Mouse (Mus musculus): ENCODE data around the gene Brpf3. TPM values are rescaled to one million over a fixed set of nuclear protein-coding genes. Genes with fewer than 3 reads are reported as not detected.
"Not testable (repeated sequence)": the region's sequence is repeated elsewhere in the genome, so short reads cannot be mapped to it uniquely, and the experiment has no call there.

Brpf3 gene
- polyA plus RNA-seq, 1 experiment from 2014 or later: 8.1 TPM

- WGBS: 95% methylated on average over 7 of the region's 7 CpGs
- Histone ChIP-seq H3K4me3 (no peak overlapping the region), H3K27me3 (no peaks in the 10 kb centered on the region), H3K27ac (replicated peaks) (no peak overlapping the region), H3K9me3 (no peaks in the 10 kb centered on the region), H3K4me1 (replicated peaks) (no peaks in the 10 kb centered on the region), H3K9ac (no peak overlapping the region), H3K4me2 (no peak overlapping the region), H3K36me3 (peaks cover 39% of the 10 kb centered on the region)
- no peak for ATAC-seq (ENCODE audit: low FRiP score, low read depth)
Measured at GRCm38 (mm10) chr17:28837840-28838239, 37.0 kb downstream of the Brpf3 start.

- H3K4me3 ChIP-seq; H3K9me3 ChIP-seq; H3K4me2 ChIP-seq; H3K9ac ChIP-seq; H3K27me3 ChIP-seq; H3K27ac ChIP-seq (replicated peaks); H3K4me1 ChIP-seq (replicated peaks); ATAC-seq (ENCODE audit: low FRiP score, low read depth): not testable (repeated sequence)
- peaks cover 28% of the 10 kb centered on the region for H3K36me3 ChIP-seq
- WGBS: 99% methylated on average over 4 of the region's 4 CpGs
Measured at GRCm38 (mm10) chr17:28841947-28842346, 41.1 kb downstream of the Brpf3 start.

- H3K4me2 ChIP-seq: no peak overlapping the region
- no peak for ATAC-seq (ENCODE audit: low FRiP score, low read depth)
- WGBS: 88% methylated on average over 5 of the region's 5 CpGs
- no peaks in the 10 kb centered on the region for H3K4me1 ChIP-seq (replicated peaks)
- peaks cover 12% of the 10 kb centered on the region for H3K36me3 ChIP-seq
- H3K9me3 ChIP-seq: no peaks in the 10 kb centered on the region
- H3K9ac ChIP-seq: no peak overlapping the region
- no peak overlapping the region for H3K27ac ChIP-seq (replicated peaks)
- H3K27me3 ChIP-seq: no peaks in the 10 kb centered on the region
- H3K4me3 ChIP-seq: no peak overlapping the region
Measured at GRCm38 (mm10) chr17:28843665-28844064, 42.8 kb downstream of the Brpf3 start.

DNA sequence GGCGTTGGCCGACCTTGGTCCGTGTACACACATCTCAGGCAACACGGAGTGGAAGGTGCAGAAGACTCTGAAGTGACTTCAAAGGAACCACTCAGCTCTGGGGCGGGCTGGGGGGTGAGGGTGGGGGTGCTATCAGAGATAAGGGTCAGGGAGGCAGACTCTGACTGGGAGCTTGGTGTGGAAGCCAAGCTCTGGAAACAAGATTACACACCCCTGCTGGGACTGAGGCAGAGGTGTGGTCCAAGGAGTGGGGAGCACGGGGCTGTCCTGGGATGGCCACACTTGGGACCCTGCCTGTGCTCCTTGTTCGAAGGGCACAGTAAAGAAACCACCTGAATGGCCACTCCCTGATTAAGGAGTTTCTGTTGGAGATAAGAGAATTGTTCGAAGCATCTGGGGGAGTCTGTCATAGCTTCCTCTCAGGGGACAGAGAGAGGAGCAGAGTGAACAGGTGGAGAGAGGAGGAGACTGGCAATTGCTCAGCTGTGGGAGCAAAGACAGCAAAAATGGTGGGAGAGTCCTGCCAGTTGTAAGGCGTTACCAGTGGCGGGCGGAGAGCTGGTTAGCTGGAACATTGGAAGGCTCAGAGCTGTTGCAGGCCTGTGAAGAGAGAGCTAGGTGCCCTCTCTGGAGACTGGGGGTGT is 46.2 kb downstream of the Brpf3 start:
- no peak overlapping the region for H3K4me3 ChIP-seq
- no peak overlapping the region for H3K27ac ChIP-seq (replicated peaks)
- no peaks in the 10 kb centered on the region for H3K36me3 ChIP-seq
- H3K9ac ChIP-seq: no peak overlapping the region
- no peak for ATAC-seq (ENCODE audit: low FRiP score, low read depth)
- no peak overlapping the region for H3K4me2 ChIP-seq
- H3K4me1 ChIP-seq (replicated peaks): no peaks in the 10 kb centered on the region
- no peaks in the 10 kb centered on the region for H3K27me3 ChIP-seq
- H3K9me3 ChIP-seq: no peaks in the 10 kb centered on the region
- 79% methylated on average over 11 of the region's 11 CpGs for WGBS

DNA sequence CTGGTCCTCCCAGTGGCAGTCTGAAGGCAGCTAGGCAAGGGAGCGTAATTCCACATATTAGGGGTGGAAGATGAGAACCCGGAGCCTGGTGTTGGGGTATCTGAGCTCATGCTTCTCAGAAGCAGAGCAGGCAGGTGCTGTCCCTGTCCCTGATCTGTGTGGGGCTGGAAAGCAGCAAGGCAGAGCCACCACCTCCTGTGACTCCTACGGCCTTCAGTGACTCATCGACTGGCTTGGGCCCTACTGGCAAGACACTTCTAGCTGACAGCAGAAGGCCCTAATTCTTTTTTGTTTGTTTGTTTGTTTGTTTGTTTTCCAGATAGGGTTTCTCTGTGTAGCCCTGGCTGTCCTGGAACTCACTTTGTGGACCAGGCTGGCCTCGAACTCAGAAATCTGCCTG is 49.6 kb downstream of the Brpf3 start:
- Histone ChIP-seq H3K4me3 (no peak overlapping the region), H3K36me3 (no peaks in the 10 kb centered on the region), H3K9ac (no peak overlapping the region), H3K4me2 (no peak overlapping the region), H3K27ac (replicated peaks) (no peak overlapping the region), H3K4me1 (replicated peaks) (no peaks in the 10 kb centered on the region), H3K9me3 (no peaks in the 10 kb centered on the region), H3K27me3 (no peaks in the 10 kb centered on the region)
- no peak for ATAC-seq (ENCODE audit: low FRiP score, low read depth)
- 96% methylated on average over 5 of the region's 5 CpGs for WGBS

DNA sequence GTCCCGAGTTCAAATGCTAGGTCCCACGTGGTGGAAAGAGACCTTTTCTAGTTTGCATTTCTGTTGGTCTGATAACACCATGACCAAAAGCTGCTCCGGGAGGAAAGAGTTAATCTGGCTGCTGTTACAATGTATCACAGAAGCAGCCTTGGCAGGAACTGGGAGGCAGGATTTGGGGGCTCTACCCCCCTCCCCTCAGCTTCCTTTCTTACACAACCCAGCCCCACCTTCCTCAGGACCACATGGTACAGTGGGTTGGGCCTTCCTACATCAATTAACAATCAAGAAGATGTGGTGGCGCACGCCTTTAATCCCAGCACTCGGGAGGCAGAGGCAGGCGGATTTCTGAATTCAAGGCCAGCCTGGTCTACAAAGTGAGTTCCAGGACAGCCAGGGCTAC is 53.5 kb downstream of the Brpf3 start:
- WGBS: 87% methylated on average over 7 of the region's 7 CpGs
- ATAC-seq (ENCODE audit: low FRiP score, low read depth): no peak
- H3K4me2 ChIP-seq: no peak overlapping the region
- no peak overlapping the region for H3K4me3 ChIP-seq
- no peaks in the 10 kb centered on the region for H3K4me1 ChIP-seq (replicated peaks)
- H3K9ac ChIP-seq: no peak overlapping the region
- H3K27ac ChIP-seq (replicated peaks): no peak overlapping the region
- no peaks in the 10 kb centered on the region for H3K27me3 ChIP-seq
- H3K36me3 ChIP-seq: no peaks in the 10 kb centered on the region
- peaks cover 8% of the 10 kb centered on the region; the same call in 1 of the 2 replicates for H3K9me3 ChIP-seq

GRCm38 (mm10) chr17:28855166-28855885 is 54.4 kb downstream of the Brpf3 start:
- Histone ChIP-seq H3K9me3 (peaks cover 8% of the 10 kb centered on the region; the same call in 1 of the 2 replicates), H3K27me3 (no peaks in the 10 kb centered on the region), H3K36me3 (no peaks in the 10 kb centered on the region), H3K4me1 (replicated peaks) (no peaks in the 10 kb centered on the region), H3K27ac (replicated peaks) (no peak overlapping the region), H3K4me3 (no peak overlapping the region), H3K9ac (no peak overlapping the region), H3K4me2 (no peak overlapping the region)
- WGBS: 81% methylated on average over 9 of the region's 9 CpGs
- ATAC-seq (ENCODE audit: low FRiP score, low read depth): no peak

DNA sequence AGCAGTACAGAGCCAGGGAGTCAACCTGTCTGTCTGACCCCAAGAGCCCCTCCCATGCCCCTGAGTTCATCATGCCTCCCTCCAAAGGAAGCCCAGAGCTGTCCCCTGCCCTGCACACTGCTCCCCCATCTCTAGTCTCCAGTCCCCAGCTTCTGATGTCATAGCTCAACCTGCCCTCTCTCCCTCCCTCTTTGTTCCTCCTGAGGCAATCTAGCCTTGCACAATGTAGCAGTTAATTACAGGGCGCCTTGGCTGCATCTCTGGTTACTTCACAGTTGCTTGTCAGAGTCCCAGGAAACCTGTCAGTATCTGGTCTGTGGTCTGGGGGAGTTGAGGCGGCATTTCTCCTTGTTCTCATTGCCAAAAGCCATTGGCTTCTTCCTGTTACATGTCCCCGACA is 55.1 kb downstream of the Brpf3 start:
- H3K27me3 ChIP-seq: no peaks in the 10 kb centered on the region
- H3K4me1 ChIP-seq (replicated peaks): no peaks in the 10 kb centered on the region
- H3K27ac ChIP-seq (replicated peaks): no peak overlapping the region
- ATAC-seq (ENCODE audit: low FRiP score, low read depth): no peak
- H3K4me2 ChIP-seq: no peak overlapping the region
- no peak overlapping the region for H3K4me3 ChIP-seq
- H3K9me3 ChIP-seq: peaks cover 8% of the 10 kb centered on the region; the same call in 1 of the 2 replicates
- no peaks in the 10 kb centered on the region for H3K36me3 ChIP-seq
- no peak overlapping the region for H3K9ac ChIP-seq
- WGBS: 66% methylated on average over 3 of the region's 3 CpGs

DNA sequence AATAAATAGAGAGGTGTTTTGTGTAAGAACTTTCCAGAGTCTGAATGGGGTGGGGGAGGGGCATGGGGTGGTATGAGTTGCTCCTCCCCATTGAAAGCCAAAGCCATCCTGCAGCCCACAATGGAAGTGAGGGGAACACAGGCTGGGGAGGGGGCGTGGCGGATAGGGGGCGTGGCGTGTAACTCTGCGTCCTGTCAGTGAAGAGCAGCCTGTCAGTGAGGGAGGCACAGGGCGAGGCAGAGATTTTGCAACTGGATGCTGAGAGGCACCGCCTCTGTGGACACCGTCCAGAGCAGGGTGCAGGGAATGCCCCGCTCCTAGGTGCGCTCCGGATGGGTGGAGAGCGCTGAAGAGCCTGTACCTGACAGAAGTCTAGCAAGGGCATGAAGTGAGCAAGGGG is 57.3 kb downstream of the Brpf3 start, which contains the start of gene Pnpla1:
TSS of gene Pnpla1 (plus strand) at position 207 of the 400 bp plus-strand sequence.
- Histone ChIP-seq H3K36me3 (no peaks in the 10 kb centered on the region), H3K9me3 (peaks cover 8% of the 10 kb centered on the region; the same call in 1 of the 2 replicates), H3K9ac (no peak within 1 kb of the TSS), H3K4me3 (no peak within 1 kb of the TSS), H3K27me3 (no peaks in the 10 kb centered on the region), H3K4me1 (replicated peaks) (no peaks in the 10 kb centered on the region), H3K27ac (replicated peaks) (no peak within 1 kb of the TSS), H3K4me2 (no peak within 1 kb of the TSS)
- WGBS: 29% methylated on average over 12 of the region's 12 CpGs
- no peak for ATAC-seq (ENCODE audit: low FRiP score, low read depth)

DNA sequence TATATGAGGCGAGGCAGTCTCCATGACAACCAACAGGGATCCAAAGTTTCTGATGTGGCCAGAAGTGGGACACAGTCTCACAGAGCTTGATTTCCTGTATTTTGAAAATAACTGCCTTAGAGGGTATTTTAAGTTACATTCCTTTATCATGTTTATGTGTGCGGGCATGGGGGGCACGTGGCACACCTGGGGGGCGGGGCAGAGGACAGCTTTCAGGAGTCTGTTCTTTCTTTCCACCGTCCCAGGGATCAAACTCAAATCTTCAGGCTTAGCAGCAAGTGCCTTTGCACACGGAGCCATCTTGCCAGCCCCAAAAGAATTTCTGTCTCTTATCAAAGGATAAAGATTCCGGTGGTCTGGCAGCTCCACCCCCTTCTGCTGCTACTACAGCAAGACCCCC is 63.0 kb downstream of the Brpf3 start:
- WGBS: 76% methylated on average over 7 of the region's 7 CpGs
- H3K4me1 ChIP-seq (replicated peaks): peaks cover 4% of the 10 kb centered on the region
- ATAC-seq (ENCODE audit: low FRiP score, low read depth): no peak

DNA sequence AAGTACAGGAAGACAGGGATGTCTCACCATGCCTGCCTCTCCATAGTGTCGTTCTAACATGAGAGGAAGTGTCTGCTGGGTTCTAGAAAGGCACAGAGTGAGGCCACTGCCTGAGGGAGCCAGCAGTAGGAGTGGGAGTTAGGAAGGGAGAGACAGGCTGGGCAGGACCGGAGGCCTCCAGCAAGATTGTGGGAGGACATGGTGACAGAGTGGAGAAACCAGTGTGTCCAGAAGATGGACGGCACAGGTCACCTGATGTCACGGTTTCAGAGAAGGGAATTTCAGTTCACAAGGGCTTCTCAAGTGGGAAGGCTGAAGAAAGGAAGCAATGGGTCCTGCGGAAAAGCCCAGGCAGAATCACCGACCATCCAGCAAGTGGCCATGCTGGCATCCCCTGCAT is 63.6 kb downstream of the Brpf3 start:
- no peak for ATAC-seq (ENCODE audit: low FRiP score, low read depth)
- no peak overlapping the region for H3K4me3 ChIP-seq
- H3K4me1 ChIP-seq (replicated peaks): peaks cover 9% of the 10 kb centered on the region
- no peaks in the 10 kb centered on the region for H3K27me3 ChIP-seq
- no peaks in the 10 kb centered on the region for H3K36me3 ChIP-seq
- no peak overlapping the region for H3K27ac ChIP-seq (replicated peaks)
- no peak overlapping the region for H3K9ac ChIP-seq
- no peak overlapping the region for H3K4me2 ChIP-seq
- WGBS: 80% methylated on average over 6 of the region's 6 CpGs
- no peaks in the 10 kb centered on the region for H3K9me3 ChIP-seq

More for the DNA sequence above, 63.0 kb downstream of the Brpf3 start:
- no peaks in the 10 kb centered on the region for H3K36me3 ChIP-seq
- no peak overlapping the region for H3K4me2 ChIP-seq
- H3K9me3 ChIP-seq: no peaks in the 10 kb centered on the region
- H3K9ac ChIP-seq: no peak overlapping the region
- H3K27ac ChIP-seq (replicated peaks): no peak overlapping the region
- H3K4me3 ChIP-seq: no peak overlapping the region
- no peaks in the 10 kb centered on the region for H3K27me3 ChIP-seq

DNA sequence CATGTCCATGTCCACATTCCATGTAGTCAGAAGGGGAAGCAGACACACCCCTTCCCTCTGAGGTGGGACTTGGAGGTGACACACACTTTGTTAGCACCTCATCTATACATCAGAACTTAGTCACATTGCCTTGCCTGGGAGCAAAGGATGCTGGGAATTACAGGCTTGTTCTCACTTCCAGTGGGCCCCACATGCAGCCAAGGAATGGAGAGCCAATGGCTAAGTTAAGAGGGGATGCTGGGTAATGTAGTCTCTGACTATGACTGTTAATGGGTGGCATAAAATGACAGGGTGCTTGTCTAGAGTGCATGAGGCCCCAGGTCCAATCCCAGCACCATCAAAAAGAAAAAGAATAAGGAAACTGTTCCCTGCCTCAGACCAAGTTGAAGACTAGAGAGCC is 66.0 kb downstream of the Brpf3 start:
- H3K27me3 ChIP-seq: no peaks in the 10 kb centered on the region
- no peak for ATAC-seq (ENCODE audit: low FRiP score, low read depth)
- H3K36me3 ChIP-seq: no peaks in the 10 kb centered on the region
- H3K27ac ChIP-seq (replicated peaks): no peak overlapping the region
- peaks cover 21% of the 10 kb centered on the region for H3K4me1 ChIP-seq (replicated peaks)
- no peaks in the 10 kb centered on the region for H3K9me3 ChIP-seq
- no peak overlapping the region for H3K4me2 ChIP-seq
- H3K4me3 ChIP-seq: no peak overlapping the region
- H3K9ac ChIP-seq: no peak overlapping the region

Data from hindbrain, embryonic 15.5 days (tissue).